Mouse (Mus musculus) spleen, adult 2 months (tissue): ENCODE measurements at regions not wholly inside any gene's neighbourhood (a gene's known extent, or its start where the extent isn't known, plus 50 kb on each side); places are given as distances from the start of the nearest gene placed in this dataset.

Experiments used
- DNase-seq, 2 experiments: peaks; one replicate each; pipeline versions ENCODE4 v3.0.0 to v3.0.0-alpha.2; 2012 to 2021; ENCODE audit warnings: low spot score in 2 of 2, low read depth in 1 of 2
- H3K27ac ChIP-seq: fragments of 200-500 bp; 2 replicates; pipeline ENCODE4 v1.5.1; 2012; ENCODE audit warnings: low read length, inconsistent platforms; ENCODE audit not compliant: insufficient read depth
- H3K27me3 ChIP-seq: fragments of 200-500 bp; 2 replicates; pipeline ENCODE4 v1.6.1; 2012; ENCODE audit warnings: mild to moderate bottlenecking, moderate library complexity, low read length, inconsistent platforms; ENCODE audit not compliant: control insufficient read depth, insufficient read depth
- H3K36me3 ChIP-seq: fragments of 200-500 bp; 2 replicates; pipeline ENCODE4 v1.6.1; 2012; ENCODE audit warnings: mild to moderate bottlenecking, low read length, inconsistent platforms; ENCODE audit not compliant: control insufficient read depth, insufficient read depth
- H3K4me1 ChIP-seq: fragments of 200-500 bp; 2 replicates; pipeline ENCODE4 v1.6.1; 2011; ENCODE audit warnings: inconsistent platforms; ENCODE audit not compliant: control insufficient read depth, insufficient read depth, insufficient read length
- H3K4me3 ChIP-seq: fragments of 200-500 bp; 2 replicates; pipeline ENCODE4 v1.5.1; 2011; ENCODE audit warnings: mild to moderate bottlenecking, inconsistent platforms; ENCODE audit not compliant: insufficient read depth, insufficient read length; ENCODE audit errors: extremely low read depth
- CTCF ChIP-seq: fragments of 200-500 bp; IDR thresholded peaks from 2 replicates; pipeline ENCODE4 v1.5.1; 2011; ENCODE audit warnings: mild to moderate bottlenecking, inconsistent platforms; ENCODE audit not compliant: insufficient read depth, insufficient read length, insufficient replicate concordance; ENCODE audit errors: extremely low read depth
- POLR2A ChIP-seq: fragments of 200-500 bp; IDR thresholded peaks from 2 replicates; pipeline ENCODE4 v1.6.1; 2011; ENCODE audit warnings: low read depth, low read length, inconsistent platforms
- WGBS: fragments of 180-500 bp; shearing (Covaris S2); methylation state at CpG from one replicate; pipeline ENCODE4 v1.1.7; 2018; 5-methylcytosine and 5-hydroxymethylcytosine counted together

GRCm38 (mm10) chr1:154296080-154296479, 95.1 kb downstream of the Zfp648 start:
- no peaks in the 10 kb centered on the region for H3K27me3 ChIP-seq
- no peak overlapping the region for H3K27ac ChIP-seq
- no peak for DNase-seq
- no peaks in the 10 kb centered on the region for H3K36me3 ChIP-seq
- H3K4me3 ChIP-seq: no peak overlapping the region
- H3K4me1 ChIP-seq: no peaks in the 10 kb centered on the region
- 77% methylated on average over 8 of the region's 8 CpGs for WGBS
- TF ChIP-seq POLR2A: no peak

GRCm38 (mm10) chr1:154299866-154300265, 98.9 kb downstream of the Zfp648 start:
- no peaks in the 10 kb centered on the region for H3K36me3 ChIP-seq
- no peaks in the 10 kb centered on the region for H3K27me3 ChIP-seq
- no peak overlapping the region for H3K27ac ChIP-seq
- H3K4me1 ChIP-seq: no peaks in the 10 kb centered on the region
- no peak overlapping the region for H3K4me3 ChIP-seq
- TF ChIP-seq POLR2A (no peak), CTCF (no peak)
- DNase-seq: no peak
- 65% methylated on average over 4 of the region's 4 CpGs for WGBS

- Histone ChIP-seq H3K4me3 (no peak overlapping the region), H3K27me3 (no peaks in the 10 kb centered on the region), H3K4me1 (no peaks in the 10 kb centered on the region), H3K27ac (no peak overlapping the region), H3K36me3 (no peaks in the 10 kb centered on the region)
- 66% methylated on average over 2 of the region's 2 CpGs for WGBS
- DNase-seq: no peak
- no peak for TF ChIP-seq CTCF
- TF ChIP-seq POLR2A: no peak
These were observed 108.7 kb downstream of the Zfp648 start for GRCm38 (mm10) chr1:154309650-154310049.
